Mouse (Mus musculus) gastrocnemius, adult 18-20 months (tissue): ENCODE measurements around the gene Atp6v1g3. TPM values are rescaled to one million over a fixed set of nuclear protein-coding genes. Genes with fewer than 3 reads are reported as not detected.

ENCODE experiments used
- DNase-seq: peaks from one replicate; pipeline ENCODE4 v3.0.0; 2021; ENCODE audit warnings: low spot score
- total RNA-seq, 2 experiments: library from RNA; stranded (reverse); gene quantifications; 2 replicates each; pipeline ENCODE4 v1.2.3; 2021

Gene Atp6v1g3
- total RNA-seq, 2 experiments from 2014 or later: not detected

- no peak for DNase-seq
These were observed 15.2 kb downstream of the Atp6v1g3 start for GRCm38 (mm10) chr1:138288721-138289120.

GRCm38 (mm10) chr1:138289455-138290425 lies 16.2 kb downstream of the Atp6v1g3 start:
- no peak for DNase-seq

GRCm38 (mm10) chr1:138291463-138291862 lies 17.9 kb downstream of the Atp6v1g3 start:
- DNase-seq: no peak

- DNase-seq: no peak
These were observed 20.9 kb downstream of the Atp6v1g3 start for GRCm38 (mm10) chr1:138294487-138294886.

- no peak for DNase-seq
These were observed 24.6 kb downstream of the Atp6v1g3 start for GRCm38 (mm10) chr1:138298156-138298555.

- DNase-seq: no peak
These were observed 26.0 kb downstream of the Atp6v1g3 start for GRCm38 (mm10) chr1:138299576-138299975.

GRCm38 (mm10) chr1:138301920-138302319 lies 28.4 kb downstream of the Atp6v1g3 start:
- no peak for DNase-seq

GRCm38 (mm10) chr1:138302756-138303155 lies 29.2 kb downstream of the Atp6v1g3 start:
- DNase-seq: no peak

- DNase-seq: no peak
These were observed 29.8 kb downstream of the Atp6v1g3 start for GRCm38 (mm10) chr1:138303296-138303695.

GRCm38 (mm10) chr1:138304141-138304915 lies 30.8 kb downstream of the Atp6v1g3 start:
- no peak for DNase-seq

GRCm38 (mm10) chr1:138322657-138323056 lies 49.1 kb downstream of the Atp6v1g3 start:
- no peak for DNase-seq

GRCm38 (mm10) chr1:138323076-138323630 lies 49.6 kb downstream of the Atp6v1g3 start:
- no peak for DNase-seq

GRCm38 (mm10) chr1:138326091-138326490 lies 52.6 kb downstream of the Atp6v1g3 start:
- DNase-seq: no peak

- DNase-seq: no peak
These were observed 53.0 kb downstream of the Atp6v1g3 start for GRCm38 (mm10) chr1:138326566-138326965.

GRCm38 (mm10) chr1:138327466-138328245 lies 54.1 kb downstream of the Atp6v1g3 start:
- no peak for DNase-seq

- DNase-seq: peak; percentile 20
These were observed 54.8 kb downstream of the Atp6v1g3 start for GRCm38 (mm10) chr1:138328320-138328719.

- DNase-seq: no peak
These were observed 57.0 kb downstream of the Atp6v1g3 start for GRCm38 (mm10) chr1:138330556-138330955.

- no peak for DNase-seq
These were observed 58.1 kb downstream of the Atp6v1g3 start for GRCm38 (mm10) chr1:138331596-138331995.

GRCm38 (mm10) chr1:138334701-138335100 lies 61.2 kb downstream of the Atp6v1g3 start:
- no peak for DNase-seq

- DNase-seq: no peak
These were observed 63.9 kb downstream of the Atp6v1g3 start for GRCm38 (mm10) chr1:138337417-138337816.
